Mouse (Mus musculus) CH12.LX (cell line): ENCODE measurements around the gene Pcdh9. TPM values are rescaled to one million over a fixed set of nuclear protein-coding genes. Genes with fewer than 3 reads are reported as not detected.

ENCODE experiments used
- DNase-seq: peaks from one replicate; pipeline ENCODE4 v3.0.0-alpha.2; 2013; ENCODE audit errors: extremely low read depth
- H3K27ac ChIP-seq: 2 replicates; pipeline ENCODE4 v1.5.1; 2012; ENCODE audit warnings: low read depth, mild to moderate bottlenecking, control low read depth, moderate library complexity; ENCODE audit not compliant: insufficient read depth
- H3K27me3 ChIP-seq: replicated peaks from 2 replicates; pipeline ENCODE3; 2012; ENCODE audit warnings: inconsistent platforms
- H3K36me3 ChIP-seq, 2 experiments: replicated peaks in 1 of 2; 2 replicates each; pipeline versions ENCODE3 to v1.6.1; 2012; ENCODE audit warnings: inconsistent platforms in 1 of 2, low read length in 1 of 2, mild to moderate bottlenecking in 1 of 2, mixed read lengths in 1 of 2, moderate library complexity in 1 of 2; ENCODE audit not compliant: control insufficient read depth in 1 of 2, insufficient read depth in 1 of 2
- H3K4me1 ChIP-seq, 2 experiments: 2 replicates each; pipeline ENCODE4 v1.6.1; 2012; ENCODE audit warnings: inconsistent platforms in 1 of 2, moderate library complexity in 1 of 2; ENCODE audit not compliant: insufficient read depth in 2 of 2, control insufficient read depth in 1 of 2
- H3K4me2 ChIP-seq: 2 replicates; pipeline ENCODE4 v1.6.1; 2012; ENCODE audit warnings: low read depth, mild to moderate bottlenecking, control low read depth; ENCODE audit not compliant: poor library complexity, insufficient read depth, severe bottlenecking
- H3K4me3 ChIP-seq, 3 experiments: fragments of 150-350 bp in 1 of 3; sonication (generic) in 1 of 3; replicated peaks in 1 of 3; 2 replicates each; pipeline versions ENCODE3 to v1.5.1; 2011 to 2012; ENCODE audit warnings: low read depth in 2 of 3, low read length in 2 of 3, mild to moderate bottlenecking in 2 of 3, moderate library complexity in 2 of 3, control low read depth in 1 of 3, improper control_type of control experiment in 1 of 3, inconsistent platforms in 1 of 3, mixed read lengths in 1 of 3; ENCODE audit not compliant: poor library complexity in 1 of 3
- H3K79me2 ChIP-seq: replicated peaks from 2 replicates; pipeline ENCODE4 v1.6.1; 2012; ENCODE audit warnings: mild to moderate bottlenecking, moderate library complexity; ENCODE audit not compliant: control insufficient read depth, poor library complexity, insufficient read depth, severe bottlenecking; ENCODE audit errors: extremely low read depth
- H3K9ac ChIP-seq: 2 replicates; pipeline ENCODE4 v1.6.1; 2012; ENCODE audit warnings: low read depth, mild to moderate bottlenecking, control low read depth, moderate library complexity; ENCODE audit not compliant: insufficient read depth
- H3K9me3 ChIP-seq: replicated peaks from 2 replicates; pipeline ENCODE3; 2012; ENCODE audit warnings: low read length, inconsistent platforms, mixed read lengths
- BHLHE40 ChIP-seq: IDR thresholded peaks from 2 replicates; pipeline ENCODE4 v1.6.1; 2011; ENCODE audit warnings: mild to moderate bottlenecking, low read depth, low read length, improper control_type of control experiment
- GABPA ChIP-seq: IDR thresholded peaks from 2 replicates; pipeline ENCODE4 v1.6.1; 2012; ENCODE audit warnings: low read depth, low read length, improper control_type of control experiment, inconsistent platforms; ENCODE audit not compliant: insufficient replicate concordance
- IRF4 ChIP-seq: IDR thresholded peaks from 2 replicates; pipeline ENCODE4 v1.6.1; 2014; ENCODE audit warnings: low read depth, mild to moderate bottlenecking, inconsistent platforms, low read length, improper control_type of control experiment
- JUND ChIP-seq: conservative IDR thresholded peaks from 2 replicates; pipeline ENCODE4 v1.6.1; 2011; ENCODE audit warnings: low read depth, low read length, improper control_type of control experiment
- MAFK ChIP-seq: IDR thresholded peaks from 2 replicates; pipeline ENCODE4 v1.6.1; 2011; ENCODE audit warnings: low read length, improper control_type of control experiment; ENCODE audit not compliant: insufficient replicate concordance
- MAX ChIP-seq: IDR thresholded peaks from 2 replicates; pipeline ENCODE4 v1.6.1; 2011; ENCODE audit warnings: low read length, improper control_type of control experiment
- MAZ ChIP-seq: IDR thresholded peaks from 2 replicates; pipeline ENCODE4 v1.6.1; 2012; ENCODE audit warnings: low read depth, mild to moderate bottlenecking, inconsistent platforms, low read length, improper control_type of control experiment, moderate library complexity
- MEF2A ChIP-seq: IDR thresholded peaks from 2 replicates; pipeline ENCODE4 v1.6.1; 2014; ENCODE audit warnings: low read depth, mild to moderate bottlenecking, inconsistent platforms, low read length, improper control_type of control experiment, borderline replicate concordance
- MYC ChIP-seq: IDR thresholded peaks from 2 replicates; pipeline ENCODE4 v1.6.1; 2011; ENCODE audit warnings: low read depth, mild to moderate bottlenecking, improper control_type of control experiment, low read length
- NELFE ChIP-seq: IDR thresholded peaks from 2 replicates; pipeline ENCODE4 v1.6.1; 2011; ENCODE audit warnings: low read depth, low read length, improper control_type of control experiment
- POLR2AphosphoS2 ChIP-seq: IDR thresholded peaks from 2 replicates; pipeline ENCODE4 v1.6.1; 2011; ENCODE audit warnings: low read depth, low read length, improper control_type of control experiment
- RCOR1 ChIP-seq: conservative IDR thresholded peaks from 2 replicates; pipeline ENCODE4 v1.6.1; 2012; ENCODE audit warnings: low read depth, mild to moderate bottlenecking, inconsistent platforms, low read length, improper control_type of control experiment
- SIN3A ChIP-seq: IDR thresholded peaks from 2 replicates; pipeline ENCODE4 v1.6.1; 2012; ENCODE audit warnings: low read length, improper control_type of control experiment, inconsistent platforms
- SMC3 ChIP-seq: IDR thresholded peaks from 2 replicates; pipeline ENCODE4 v1.6.1; 2011; ENCODE audit warnings: low read depth, low read length, improper control_type of control experiment
- TCF12 ChIP-seq: IDR thresholded peaks from 2 replicates; pipeline ENCODE4 v1.6.1; 2014; ENCODE audit warnings: low read depth, mild to moderate bottlenecking, inconsistent platforms, low read length, improper control_type of control experiment
- UBTF ChIP-seq: IDR thresholded peaks from 2 replicates; pipeline ENCODE4 v1.6.1; 2012; ENCODE audit warnings: low read depth, mild to moderate bottlenecking, inconsistent platforms, low read length, improper control_type of control experiment, moderate library complexity
- USF1 ChIP-seq: IDR thresholded peaks from 2 replicates; pipeline ENCODE4 v1.6.1; 2014; ENCODE audit warnings: low read depth, mild to moderate bottlenecking, inconsistent platforms, low read length, improper control_type of control experiment
- ZC3H11A ChIP-seq: IDR thresholded peaks from 2 replicates; pipeline ENCODE4 v1.6.1; 2012; ENCODE audit warnings: low read depth, mild to moderate bottlenecking, inconsistent platforms, low read length, improper control_type of control experiment
- ZMIZ1 ChIP-seq: IDR thresholded peaks from 2 replicates; pipeline ENCODE4 v1.6.1; 2012; ENCODE audit warnings: low read depth, mild to moderate bottlenecking, inconsistent platforms, low read length, improper control_type of control experiment
- ZNF384 ChIP-seq: IDR thresholded peaks from 2 replicates; pipeline ENCODE4 v1.6.1; 2012; ENCODE audit warnings: low read depth, low read length, improper control_type of control experiment, inconsistent platforms
- dilution Hi-C: fragments of 300-500 bp; cut with MboI; formaldehyde crosslinking; loops from 2 replicates; pipeline ENCODE4 v1.14.3; 2020; ENCODE audit warnings: low sequenced_read_pairs; ENCODE audit not compliant: extremely low pct_unique_long_range_greater_than_20kb, extremely low pct_ligation_motif_present
- in situ Hi-C: fragments of 300-500 bp; cut with MboI; formaldehyde crosslinking; loops from 3 replicates; pipeline ENCODE4 v1.14.3; 2019; ENCODE audit warnings: low sequenced_read_pairs, low pct_ligation_motif_present, low pct_unique_long_range_greater_than_20kb, mixed read lengths
- polyA plus RNA-seq: library from polyadenylated mRNA; unstranded; fragments of >175 nt; gene quantifications from 2 replicates; pipeline ENCODE4 v1.2.1, GENCODE M21; 2012; ENCODE audit warnings: low read depth; ENCODE audit not compliant: insufficient read length
- total RNA-seq, 2 experiments: library from RNA; depleted of rRNA; stranded (reverse); fragments of 300-350 nt in 1 of 2; fragments of >200 nt in 1 of 2; gene quantifications; 2 replicates each; pipeline ENCODE4 v1.2.3; 2012 to 2014

Pcdh9 gene
- total and polyA plus RNA-seq, 3 experiments, result not detected

GRCm38 (mm10) chr14:93407747-93408146, 482.7 kb downstream of the Pcdh9 start:
- Histone ChIP-seq H3K36me3 (no peaks in the 10 kb centered on the region), H3K27ac (no peak overlapping the region), H3K79me2 (no peaks in the 10 kb centered on the region), H3K9me3 (peaks cover 21% of the 10 kb centered on the region), H3K27me3 (no peaks in the 10 kb centered on the region), H3K4me3 (no peak overlapping the region), H3K4me2 (no peak overlapping the region), H3K4me1 (no peaks in the 10 kb centered on the region), H3K9ac (no peak overlapping the region)
- no peak for DNase-seq
- dilution Hi-C loops (no loop called here), in situ Hi-C loops (no loop called here)
- TF ChIP-seq MAFK (peak; percentile 44; the same call in 1 of the 2 replicates), TCF12 (no peak)

DNA sequence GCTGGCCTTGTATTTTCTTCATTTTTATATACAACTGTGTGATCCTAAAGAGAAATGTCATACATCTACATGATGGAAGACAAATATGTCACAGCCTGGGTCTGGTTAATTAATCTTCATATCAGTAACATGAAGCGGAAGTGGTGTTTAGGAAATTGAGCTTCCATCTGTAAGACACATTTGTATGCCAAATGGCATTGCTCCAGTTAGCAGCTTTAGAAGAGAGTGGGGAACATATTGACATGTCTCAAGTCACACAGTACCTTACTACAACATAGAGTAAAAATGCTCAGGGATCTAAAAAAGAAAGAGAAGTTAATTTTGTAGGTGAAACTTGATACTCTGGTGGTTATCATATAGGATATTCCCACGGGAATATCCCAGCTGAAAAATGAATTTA, 505.4 kb downstream of the Pcdh9 start:
- DNase-seq, result no peak
- Histone ChIP-seq H3K4me1 (no peaks in the 10 kb centered on the region), H3K4me2 (no peak overlapping the region), H3K79me2 (no peaks in the 10 kb centered on the region), H3K27ac (no peak overlapping the region), H3K9ac (no peak overlapping the region), H3K27me3 (no peaks in the 10 kb centered on the region), H3K36me3 (no peaks in the 10 kb centered on the region), H3K9me3 (peaks cover 17% of the 10 kb centered on the region), H3K4me3 (no peak overlapping the region)
- in situ Hi-C loops, result no loop called here
- dilution Hi-C loops, result no loop called here
- no peak for TF ChIP-seq TCF12
- no peak for TF ChIP-seq ZC3H11A
- no peak for TF ChIP-seq RCOR1
- TF ChIP-seq MAX, result no peak
- TF ChIP-seq MAFK, result no peak
- no peak for TF ChIP-seq ZMIZ1
- TF ChIP-seq JUND, result no peak
- TF ChIP-seq SIN3A, result no peak
- no peak for TF ChIP-seq MEF2A
- TF ChIP-seq GABPA, result no peak
- no peak for TF ChIP-seq MYC
- TF ChIP-seq NELFE, result no peak
- TF ChIP-seq UBTF, result no peak
- TF ChIP-seq POLR2AphosphoS2, result no peak
- no peak for TF ChIP-seq ZNF384
- no peak for TF ChIP-seq IRF4
- TF ChIP-seq BHLHE40, result no peak
- no peak for TF ChIP-seq MAZ
- TF ChIP-seq SMC3, result no peak
- no peak for TF ChIP-seq USF1
